Mouse (Mus musculus) forebrain, postnatal 0 days (tissue): ENCODE measurements around the gene Pcnx2. TPM values are rescaled to one million over a fixed set of nuclear protein-coding genes. Genes with fewer than 3 reads are reported as not detected.

Source experiments
- ATAC-seq: fragments of 200-750 bp; cut with Nextera tagmentation; 2 replicates; pipeline ENCODE4 v1.8.0; 2017; ENCODE audit warnings: mild to moderate bottlenecking, moderate library complexity
- DNase-seq: peaks from one replicate; pipeline ENCODE4 v3.0.0-alpha.2; 2015
- H3K27ac ChIP-seq: fragments of 300-500 bp; sonication (generic); 2 replicates; pipeline ENCODE4 v1.5.1; 2014; ENCODE audit warnings: low read depth, mild to moderate bottlenecking, antibody characterized with exemption, low read length, moderate library complexity, mixed read lengths
- H3K27me3 ChIP-seq: fragments of 300-500 bp; sonication (generic); 2 replicates; pipeline ENCODE4 v1.6.1; 2014; ENCODE audit warnings: mild to moderate bottlenecking, low read length, mixed read lengths; ENCODE audit not compliant: insufficient read depth
- H3K36me3 ChIP-seq: fragments of 300-500 bp; sonication (generic); 2 replicates; pipeline ENCODE4 v1.6.1; 2014; ENCODE audit warnings: mild to moderate bottlenecking, moderate library complexity; ENCODE audit not compliant: insufficient read depth
- H3K4me1 ChIP-seq: fragments of 300-500 bp; sonication (generic); 2 replicates; pipeline ENCODE4 v1.6.1; 2014; ENCODE audit warnings: antibody characterized with exemption; ENCODE audit not compliant: insufficient read depth
- H3K4me2 ChIP-seq: fragments of 300-500 bp; sonication (generic); 2 replicates; pipeline ENCODE4 v1.6.1; 2014; ENCODE audit warnings: low read depth, mild to moderate bottlenecking, moderate library complexity
- H3K4me3 ChIP-seq: fragments of 300-500 bp; sonication (generic); 2 replicates; pipeline ENCODE4 v1.5.1; 2014; ENCODE audit warnings: low read depth, low read length, mixed read lengths
- H3K9ac ChIP-seq: fragments of 300-500 bp; sonication (generic); 2 replicates; pipeline ENCODE4 v1.6.1; 2014; ENCODE audit warnings: mild to moderate bottlenecking
- H3K9me3 ChIP-seq: fragments of 300-500 bp; sonication (generic); 2 replicates; pipeline ENCODE4 v1.6.1; 2016; ENCODE audit warnings: low read length
- CTCF ChIP-seq: sonication (generic); IDR thresholded peaks from 2 replicates; pipeline ENCODE4 v1.5.1; 2016; ENCODE audit warnings: antibody characterized with exemption, control low read depth, low read depth
- WGBS: fragments of 180-500 bp; shearing (Covaris S2); extraction: QIAGEN DNeasy Blood & Tissue Kit; methylation state at CpG from one replicate; pipeline ENCODE4 v1.1.7; 2014; 5-methylcytosine and 5-hydroxymethylcytosine counted together
- polyA plus RNA-seq: library from polyadenylated mRNA; unstranded; fragments of >200 nt; fragmentation: Nextera tagmentation; extraction: Ambion mirVana; gene quantifications from 2 replicates; pipeline ENCODE4 v1.2.1, GENCODE M21; 2015
- total RNA-seq: library from RNA; depleted of rRNA; stranded (reverse); fragments of >200 nt; gene quantifications from 2 replicates; pipeline ENCODE4 v1.2.3, GENCODE M21; 2014

Pcnx2 gene
- total and polyA plus RNA-seq, 2 experiments from 2014 or later = 2.1 to 12.3 TPM

DNA sequence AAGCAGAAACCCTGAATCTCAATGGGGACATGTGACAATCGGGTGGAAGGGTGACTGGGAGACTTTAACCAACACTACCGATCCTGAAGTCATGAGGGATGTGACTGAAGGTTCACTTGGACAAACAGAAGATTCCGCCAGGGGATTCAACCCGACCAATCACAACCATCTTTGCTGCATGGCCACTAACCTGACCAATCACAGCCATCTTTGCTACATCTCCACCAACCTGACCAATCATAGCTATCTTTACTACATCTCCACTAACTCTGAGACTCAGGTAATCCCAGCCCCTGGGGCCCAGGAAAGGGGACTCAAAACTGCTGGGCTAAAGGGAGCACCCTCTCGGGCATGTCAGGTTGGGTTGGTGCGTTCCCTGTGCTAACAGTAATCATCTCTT is 174.7 kb downstream of the Pcnx2 start:
- WGBS = 94% methylated on average over 6 of the region's 6 CpGs
- ATAC-seq = no peak
- no peaks in the 10 kb centered on the region for H3K9me3 ChIP-seq

DNA sequence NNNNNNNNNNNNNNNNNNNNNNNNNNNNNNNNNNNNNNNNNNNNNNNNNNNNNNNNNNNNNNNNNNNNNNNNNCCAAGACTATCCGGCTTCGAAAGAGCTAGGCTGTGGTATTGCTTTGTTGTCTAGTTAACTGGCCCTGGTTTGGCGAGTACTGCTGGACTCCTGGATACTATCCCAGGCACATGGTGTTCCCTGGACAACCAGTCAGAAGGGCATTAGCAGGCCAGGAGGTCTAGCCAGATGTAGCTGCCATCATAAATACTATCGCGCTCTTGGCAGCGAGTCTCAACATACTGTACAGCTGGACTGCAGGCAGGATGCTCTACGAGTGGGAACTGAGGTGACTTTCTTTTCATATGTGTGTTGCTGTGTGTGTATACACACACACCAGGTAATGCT is 175.4 kb downstream of the Pcnx2 start:
- H3K27ac ChIP-seq = no peak overlapping the region
- WGBS = 89% methylated on average over 7 of the region's 7 CpGs
- H3K9me3 ChIP-seq = no peaks in the 10 kb centered on the region

More for the DNA sequence above, 174.7 kb downstream of the Pcnx2 start:
- H3K9ac ChIP-seq = no peak overlapping the region
- H3K4me2 ChIP-seq = no peak overlapping the region
- H3K27ac ChIP-seq = no peak overlapping the region
- H3K4me1 ChIP-seq = no peaks in the 10 kb centered on the region
- DNase-seq = no peak
- no peaks in the 10 kb centered on the region for H3K27me3 ChIP-seq
- TF ChIP-seq CTCF = no peak
- no peaks in the 10 kb centered on the region for H3K36me3 ChIP-seq
- no peak overlapping the region for H3K4me3 ChIP-seq

DNA sequence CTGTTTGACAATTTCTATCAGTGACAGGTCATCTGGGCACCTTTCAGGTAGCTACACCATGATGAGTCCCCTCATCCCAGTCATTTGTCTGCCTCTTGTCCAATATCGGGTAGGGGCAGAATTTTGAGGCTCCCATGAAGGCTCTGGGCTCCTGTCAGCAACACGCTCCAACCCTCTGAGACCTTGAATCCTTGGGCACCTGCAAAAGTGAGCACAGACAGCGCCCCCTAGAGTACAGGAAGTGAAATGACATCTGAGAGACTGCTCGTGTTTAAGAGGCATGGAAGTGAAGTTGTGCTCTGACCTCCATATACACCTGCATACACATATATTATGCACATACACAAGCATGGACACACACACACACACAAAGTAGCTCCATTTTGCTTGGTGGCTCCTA is 179.2 kb downstream of the Pcnx2 start:
- Histone ChIP-seq H3K27ac (no peak overlapping the region), H3K4me2 (no peak overlapping the region), H3K9me3 (no peaks in the 10 kb centered on the region), H3K27me3 (no peaks in the 10 kb centered on the region), H3K4me1 (no peaks in the 10 kb centered on the region), H3K9ac (no peak overlapping the region), H3K36me3 (no peaks in the 10 kb centered on the region), H3K4me3 (no peak overlapping the region)
- WGBS = 57% methylated on average over 4 of the region's 4 CpGs
- no peak for DNase-seq
- ATAC-seq = no peak
- TF ChIP-seq CTCF = peak; percentile 40

More for the DNA sequence above, 175.4 kb downstream of the Pcnx2 start:
- no peaks in the 10 kb centered on the region for H3K27me3 ChIP-seq
- no peak for ATAC-seq
- no peak overlapping the region for H3K9ac ChIP-seq
- H3K4me3 ChIP-seq = no peak overlapping the region
- H3K4me2 ChIP-seq = no peak overlapping the region
- no peak for DNase-seq
- no peaks in the 10 kb centered on the region for H3K36me3 ChIP-seq
- no peaks in the 10 kb centered on the region for H3K4me1 ChIP-seq
- TF ChIP-seq CTCF = no peak

DNA sequence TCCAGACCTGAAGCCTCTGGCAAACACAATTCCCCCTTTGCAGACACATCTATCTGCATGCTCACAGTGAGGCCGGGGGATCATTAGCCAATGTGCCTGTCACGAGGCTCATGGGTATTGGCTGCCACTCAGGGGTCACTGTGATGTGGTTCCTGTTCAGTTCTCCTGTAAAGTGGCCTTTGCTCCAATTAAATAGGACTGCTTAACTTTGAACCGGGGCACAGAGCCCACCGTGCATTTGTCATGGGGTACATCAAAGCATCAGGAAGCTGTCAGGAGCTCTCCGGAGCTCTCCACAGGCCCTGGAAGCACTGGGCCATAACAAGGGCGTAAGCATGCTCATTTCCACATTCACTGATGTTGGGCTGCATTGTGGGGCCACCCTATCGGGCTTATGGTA is 181.5 kb downstream of the Pcnx2 start:
- ATAC-seq (no peak), DNase-seq (no peak)
- Histone ChIP-seq H3K9ac (no peak overlapping the region), H3K36me3 (no peaks in the 10 kb centered on the region), H3K9me3 (no peaks in the 10 kb centered on the region), H3K4me2 (no peak overlapping the region), H3K4me3 (no peak overlapping the region), H3K27me3 (no peaks in the 10 kb centered on the region), H3K4me1 (no peaks in the 10 kb centered on the region), H3K27ac (no peak overlapping the region)
- TF ChIP-seq CTCF = no peak
- 26% methylated on average over 7 of the region's 7 CpGs for WGBS

DNA sequence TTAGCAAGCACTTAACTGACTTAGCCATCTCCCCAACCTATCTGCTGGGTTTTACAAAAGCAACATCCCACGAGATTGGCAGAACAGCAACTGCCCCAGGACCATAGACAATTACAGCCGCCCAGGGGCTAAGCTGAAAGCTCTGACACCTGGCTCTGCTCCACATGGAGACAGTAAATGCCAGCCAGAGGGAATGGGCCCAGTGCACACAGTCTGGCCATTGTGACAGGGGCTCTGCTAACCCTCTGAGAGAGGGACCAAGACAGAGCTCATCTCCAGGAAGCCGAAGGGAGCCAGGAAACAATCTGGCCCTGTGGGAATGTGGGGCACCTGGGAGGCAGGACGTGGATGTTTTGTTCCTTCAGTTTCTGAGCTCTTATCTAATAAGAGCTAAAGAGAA is 181.9 kb downstream of the Pcnx2 start:
- no peak for TF ChIP-seq CTCF
- Histone ChIP-seq H3K36me3 (no peaks in the 10 kb centered on the region), H3K4me3 (no peak overlapping the region), H3K4me2 (no peak overlapping the region), H3K27ac (no peak overlapping the region), H3K9ac (no peak overlapping the region), H3K9me3 (no peaks in the 10 kb centered on the region), H3K27me3 (no peaks in the 10 kb centered on the region), H3K4me1 (no peaks in the 10 kb centered on the region)
- DNase-seq = no peak
- ATAC-seq = no peak
- WGBS = 21% methylated on average over 4 of the region's 4 CpGs

DNA sequence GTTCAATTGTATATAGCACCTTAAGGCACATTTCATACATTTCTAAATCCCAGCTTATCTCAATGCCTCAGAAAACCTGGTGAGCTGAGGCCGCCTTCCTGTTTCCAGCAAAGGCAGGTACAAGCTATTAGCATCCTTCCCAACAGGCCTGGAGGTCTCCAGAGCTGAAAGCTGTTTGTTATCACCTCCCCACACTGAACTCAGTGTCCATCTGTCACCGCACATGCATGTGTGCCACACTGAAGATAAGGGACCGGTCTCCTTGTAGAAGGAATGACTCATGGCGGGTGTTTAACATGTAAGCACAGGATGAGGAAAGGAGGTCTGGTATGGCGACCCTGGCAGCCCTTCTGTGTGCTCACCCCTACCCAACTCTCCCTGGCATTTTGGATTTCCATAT is 186.6 kb downstream of the Pcnx2 start:
- Histone ChIP-seq H3K9ac (no peak overlapping the region), H3K36me3 (no peaks in the 10 kb centered on the region), H3K27ac (no peak overlapping the region), H3K27me3 (no peaks in the 10 kb centered on the region), H3K9me3 (no peaks in the 10 kb centered on the region), H3K4me1 (no peaks in the 10 kb centered on the region), H3K4me2 (no peak overlapping the region), H3K4me3 (no peak overlapping the region)
- DNase-seq = no peak
- no peak for TF ChIP-seq CTCF
- no peak for ATAC-seq
- WGBS = 87% methylated on average over 5 of the region's 5 CpGs

DNA sequence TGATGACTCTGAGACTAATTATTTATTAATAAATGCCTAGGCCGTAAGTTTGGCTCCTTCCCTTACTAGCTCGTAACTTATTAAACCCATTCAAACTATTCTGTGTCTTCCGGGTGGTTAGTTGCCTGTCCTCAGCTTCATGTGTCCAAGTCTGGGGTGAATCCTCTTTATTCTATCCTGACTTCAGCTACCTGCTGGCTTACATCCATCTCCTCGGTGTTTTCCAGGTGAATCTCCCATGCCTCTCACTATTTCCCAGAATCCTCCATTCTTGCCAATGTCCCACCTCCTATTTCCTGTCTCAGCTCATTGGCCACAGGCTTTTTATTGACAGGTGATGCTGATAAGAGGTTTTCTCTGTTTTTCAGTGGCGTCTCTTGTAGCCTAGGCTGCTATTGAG is 188.9 kb downstream of the Pcnx2 start:
- Histone ChIP-seq H3K4me3 (no peak overlapping the region), H3K9me3 (no peaks in the 10 kb centered on the region), H3K4me1 (no peaks in the 10 kb centered on the region), H3K9ac (no peak overlapping the region), H3K27me3 (no peaks in the 10 kb centered on the region), H3K27ac (no peak overlapping the region), H3K36me3 (no peaks in the 10 kb centered on the region), H3K4me2 (no peak overlapping the region)
- TF ChIP-seq CTCF = no peak
- no peak for DNase-seq
- ATAC-seq = no peak
- WGBS = 88% methylated on average over 5 of the region's 5 CpGs

- Histone ChIP-seq H3K9me3 (no peaks in the 10 kb centered on the region), H3K9ac (no peak overlapping the region), H3K4me2 (no peak overlapping the region), H3K36me3 (no peaks in the 10 kb centered on the region), H3K4me1 (no peaks in the 10 kb centered on the region), H3K27me3 (no peaks in the 10 kb centered on the region), H3K4me3 (no peak overlapping the region), H3K27ac (no peak overlapping the region)
- DNase-seq = no peak
- WGBS = 57% methylated on average over 7 of the region's 7 CpGs
- no peak for ATAC-seq
- TF ChIP-seq CTCF = no peak
Measured at GRCm38 (mm10) chr8:125705816-125706215, 192.3 kb downstream of the Pcnx2 start.
